Mouse (Mus musculus) MEL (cell line): Measurements from ENCODE around the gene Tmem30c.

Source experiments
- CTCF ChIP-seq, 3 experiments: IDR thresholded peaks in 2 of 3; conservative IDR thresholded peaks in 1 of 3; 2 replicates each; pipeline ENCODE4 v1.5.1; 2011 to 2012; ENCODE audit warnings: low read length in 3 of 3, low read depth in 2 of 3, mild to moderate bottlenecking in 2 of 3, improper control_type of control experiment in 1 of 3, inconsistent platforms in 1 of 3, mixed read lengths in 1 of 3, moderate library complexity in 1 of 3; ENCODE audit not compliant: control insufficient read depth in 1 of 3, insufficient read depth in 1 of 3, poor library complexity in 1 of 3, severe bottlenecking in 1 of 3
- ETS1 ChIP-seq: IDR thresholded peaks from 2 replicates; pipeline ENCODE4 v1.6.1; 2012; ENCODE audit warnings: low read depth, mild to moderate bottlenecking, inconsistent platforms, low read length, improper control_type of control experiment, moderate library complexity
- GATA1 ChIP-seq: IDR thresholded peaks from 2 replicates; pipeline ENCODE4 v1.6.1; 2011; ENCODE audit warnings: low read depth, low read length, improper control_type of control experiment
- MYB ChIP-seq: IDR thresholded peaks from 2 replicates; pipeline ENCODE4 v1.6.1; 2011; ENCODE audit warnings: mild to moderate bottlenecking, low read depth, low read length, improper control_type of control experiment
- POLR2A ChIP-seq, 2 experiments: IDR thresholded peaks; 2 replicates each; pipeline ENCODE4 v1.6.1; 2011 to 2012; ENCODE audit warnings: low read length in 2 of 2, mild to moderate bottlenecking in 2 of 2, control low read depth in 1 of 2, improper control_type of control experiment in 1 of 2, low read depth in 1 of 2, moderate library complexity in 1 of 2; ENCODE audit not compliant: control insufficient read depth in 1 of 2, insufficient read depth in 1 of 2, poor library complexity in 1 of 2
- POLR2AphosphoS5 ChIP-seq: IDR thresholded peaks from 2 replicates; pipeline ENCODE4 v1.6.1; 2012; ENCODE audit warnings: low read depth, borderline replicate concordance, mild to moderate bottlenecking, inconsistent platforms, low read length, moderate library complexity, mixed read lengths

- TF ChIP-seq POLR2A (IDR thresholded peaks at IDR 0.05; ENCODE audit: control insufficient read depth in 1 of 2, insufficient read depth in 1 of 2, low read depth in 1 of 2, low read length in 2 of 2, poor library complexity in 1 of 2) (no peak), CTCF (IDR thresholded peaks at IDR 0.05 in 2 of 3, conservative IDR thresholded peaks at IDR 0.05 in 1 of 3; ENCODE audit: control insufficient read depth in 1 of 3, insufficient read depth in 1 of 3, low read depth in 2 of 3, low read length in 3 of 3, poor library complexity in 1 of 3, severe bottlenecking in 1 of 3) (no peak), MYB (no peak), GATA1 (no peak), ETS1 (no peak), POLR2AphosphoS5 (no peak)
Measured at GRCm38 (mm10) chr16:57251589-57252421, 40.9 kb downstream of the Tmem30c start.
